Mouse (Mus musculus) cerebellum, postnatal 36 days (tissue): ENCODE measurements around the gene Gm20388.

ENCODE experiments used
- DNase-seq, 2 experiments: peaks; one replicate each; pipeline ENCODE4 v3.0.0; 2021 to 2022; ENCODE audit warnings: mixed read lengths in 2 of 2

Gm20388 gene

GRCm38 (mm10) chr8:121544936-121545335 is 1634.3 kb downstream of the Gm20388 start:
- DNase-seq: no peak

GRCm38 (mm10) chr8:121547132-121547531 is 1636.5 kb downstream of the Gm20388 start:
- DNase-seq: peak; percentile 78 to 85

GRCm38 (mm10) chr8:121550056-121550455 is 1639.4 kb downstream of the Gm20388 start:
- DNase-seq: no peak

GRCm38 (mm10) chr8:121551065-121551985 is 1640.7 kb downstream of the Gm20388 start:
- peak in 1 of 2 experiments; percentile 3 for DNase-seq

GRCm38 (mm10) chr8:121552506-121552905 is 1641.9 kb downstream of the Gm20388 start:
- DNase-seq: no peak

GRCm38 (mm10) chr8:121553831-121554475 is 1643.3 kb downstream of the Gm20388 start:
- DNase-seq: no peak

- peak in 1 of 2 experiments; percentile 1 for DNase-seq
Observed at GRCm38 (mm10) chr8:121557746-121558145, 1647.1 kb downstream of the Gm20388 start.

- peak in 1 of 2 experiments; percentile 3 for DNase-seq
Observed at GRCm38 (mm10) chr8:121558538-121558937, 1647.9 kb downstream of the Gm20388 start.

GRCm38 (mm10) chr8:121559801-121560200 is 1649.2 kb downstream of the Gm20388 start:
- DNase-seq: no peak

GRCm38 (mm10) chr8:121560432-121561100 is 1649.9 kb downstream of the Gm20388 start:
- DNase-seq: no peak

- DNase-seq: peak; percentile 54 to 58
Observed at GRCm38 (mm10) chr8:121561636-121562345, 1651.2 kb downstream of the Gm20388 start.

- peak; percentile 44 to 51 for DNase-seq
Observed at GRCm38 (mm10) chr8:121562941-121563351, 1652.3 kb downstream of the Gm20388 start.

GRCm38 (mm10) chr8:121563701-121564100 is 1653.1 kb downstream of the Gm20388 start:
- DNase-seq: no peak

GRCm38 (mm10) chr8:121568321-121568720 is 1657.7 kb downstream of the Gm20388 start:
- DNase-seq: no peak

- no peak for DNase-seq
Observed at GRCm38 (mm10) chr8:121570335-121570734, 1659.7 kb downstream of the Gm20388 start.

- no peak for DNase-seq
Observed at GRCm38 (mm10) chr8:121570801-121571200, 1660.2 kb downstream of the Gm20388 start.

GRCm38 (mm10) chr8:121572121-121572520 is 1661.5 kb downstream of the Gm20388 start:
- no peak for DNase-seq

- DNase-seq: peak; percentile 61 to 65
Observed at GRCm38 (mm10) chr8:121573275-121573674, 1662.6 kb downstream of the Gm20388 start.

GRCm38 (mm10) chr8:121575661-121576060 is 1665.0 kb downstream of the Gm20388 start:
- no peak for DNase-seq

GRCm38 (mm10) chr8:121577751-121578675 is 1667.4 kb downstream of the Gm20388 start:
- DNase-seq: peak in 1 of 2 experiments; percentile 17
